Mouse (Mus musculus): ENCODE data around the gene Adamts4. TPM values are rescaled to one million over a fixed set of nuclear protein-coding genes. Genes with fewer than 3 reads are reported as not detected.

The Adamts4 gene
- total and polyA plus RNA-seq, 2 experiments from 2014 or later, result 3.9 to 4.1 TPM

DNA sequence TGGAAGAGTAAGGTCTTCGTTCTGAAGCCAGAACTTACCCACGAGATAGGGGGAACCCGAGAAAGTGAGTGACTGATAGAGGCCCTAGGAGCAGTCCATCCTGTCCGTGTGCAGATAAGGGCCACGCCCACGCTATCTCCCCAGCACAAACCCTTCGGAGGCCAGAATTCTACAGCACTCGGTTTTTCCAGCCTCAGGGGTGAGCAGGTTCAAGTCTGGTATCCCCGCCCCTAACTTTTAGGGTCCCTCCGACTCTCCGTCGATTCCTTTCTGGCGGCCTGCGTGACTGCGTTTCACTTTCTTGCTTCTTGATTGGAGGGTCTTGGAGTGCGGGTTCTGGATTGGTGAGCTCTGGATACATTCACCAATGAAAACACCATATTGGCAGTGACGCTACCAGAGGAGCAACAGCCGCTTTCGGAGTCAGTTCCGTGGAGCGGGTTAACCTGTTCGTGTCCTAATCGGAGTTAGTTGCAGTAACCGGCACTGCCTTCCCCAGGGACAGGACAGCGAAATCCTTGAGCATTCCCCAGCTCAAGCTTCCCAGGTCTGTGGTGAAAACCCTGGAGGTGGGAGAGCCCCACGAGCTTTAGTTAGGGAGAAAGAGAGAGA is 30.8 kb downstream of the Adamts4 start, which contains the start of gene Ppox:
Gene Ppox (minus strand): TSS at position 271 of the 612 bp plus-strand sequence.
- Histone ChIP-seq H3K4me1 (ENCODE audit: control insufficient read depth, insufficient read depth) (peaks cover 7% of the 10 kb centered on the region), H3K4me3 (ENCODE audit: low read depth, low read length) (peak within 1 kb of the TSS; percentile 69), H3K36me3 (replicated peaks; ENCODE audit: control insufficient read depth, insufficient read depth, low read length) (peaks cover 51% of the 10 kb centered on the region), H3K27ac (ENCODE audit: low read depth) (peak within 1 kb of the TSS; percentile 83), H3K9ac (replicated peaks; ENCODE audit: low read depth, low read length) (peak within 1 kb of the TSS; percentile 69), H3K4me2 (ENCODE audit: low read depth, low read length) (peak within 1 kb of the TSS; percentile 78), H3K27me3 (ENCODE audit: control insufficient read depth, insufficient read depth, low read length) (no peaks in the 10 kb centered on the region), H3K9me3 (replicated peaks; ENCODE audit: control insufficient read depth, low read length) (no peaks in the 10 kb centered on the region)
- ATAC-seq (ENCODE audit: insufficient read depth, low read depth) (peak; percentile 97), DNase-seq (ENCODE audit: low spot score) (peak; percentile 99)
- TF ChIP-seq CTCF (IDR thresholded peaks at IDR 0.05; ENCODE audit: low read depth), result no peak
- WGBS, result under 1% methylated on average over 26 of the region's 26 CpGs

DNA sequence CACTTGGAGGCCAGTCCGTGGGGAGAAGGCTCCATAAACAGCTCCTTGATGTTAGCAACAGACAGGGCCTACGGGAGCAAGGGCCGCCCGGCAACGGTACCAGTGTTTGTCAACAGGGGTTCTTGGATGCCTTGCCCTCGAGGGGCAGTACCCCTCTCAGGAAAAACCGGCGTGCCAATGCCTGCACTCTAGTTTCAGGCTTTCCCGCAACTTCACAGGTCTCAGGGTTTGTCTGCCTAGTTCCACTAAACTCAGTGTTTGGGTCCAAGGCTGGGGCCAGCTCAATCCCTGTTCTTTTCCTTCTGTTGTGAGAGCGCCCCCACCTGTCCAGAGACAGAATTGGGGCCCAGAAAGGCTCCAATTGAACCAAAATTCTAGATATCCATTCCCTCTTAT is 31.3 kb downstream of the Adamts4 start:
- 0% methylated on average over 10 of the region's 10 CpGs for WGBS
- peaks cover 51% of the 10 kb centered on the region for H3K36me3 ChIP-seq (replicated peaks; ENCODE audit: control insufficient read depth, insufficient read depth, low read length)
- peak overlapping the region; percentile 78 for H3K4me2 ChIP-seq (ENCODE audit: low read depth, low read length)
- no peaks in the 10 kb centered on the region for H3K27me3 ChIP-seq (ENCODE audit: control insufficient read depth, insufficient read depth, low read length)
- ATAC-seq (ENCODE audit: insufficient read depth, low read depth), result peak; percentile 62
- peaks cover 7% of the 10 kb centered on the region for H3K4me1 ChIP-seq (ENCODE audit: control insufficient read depth, insufficient read depth)
- peak overlapping the region; percentile 83 for H3K27ac ChIP-seq (ENCODE audit: low read depth)
- H3K9me3 ChIP-seq (replicated peaks; ENCODE audit: control insufficient read depth, low read length), result no peaks in the 10 kb centered on the region
- TF ChIP-seq CTCF (IDR thresholded peaks at IDR 0.05; ENCODE audit: low read depth), result peak; percentile 65
- TF ChIP-seq EP300 (IDR thresholded peaks at IDR 0.05; ENCODE audit: low read depth), result no peak
- DNase-seq (ENCODE audit: low spot score), result peak; percentile 76
- peak overlapping the region; percentile 69 for H3K4me3 ChIP-seq (ENCODE audit: low read depth, low read length)
- H3K9ac ChIP-seq (replicated peaks; ENCODE audit: low read depth, low read length), result peak overlapping the region; percentile 58

DNA sequence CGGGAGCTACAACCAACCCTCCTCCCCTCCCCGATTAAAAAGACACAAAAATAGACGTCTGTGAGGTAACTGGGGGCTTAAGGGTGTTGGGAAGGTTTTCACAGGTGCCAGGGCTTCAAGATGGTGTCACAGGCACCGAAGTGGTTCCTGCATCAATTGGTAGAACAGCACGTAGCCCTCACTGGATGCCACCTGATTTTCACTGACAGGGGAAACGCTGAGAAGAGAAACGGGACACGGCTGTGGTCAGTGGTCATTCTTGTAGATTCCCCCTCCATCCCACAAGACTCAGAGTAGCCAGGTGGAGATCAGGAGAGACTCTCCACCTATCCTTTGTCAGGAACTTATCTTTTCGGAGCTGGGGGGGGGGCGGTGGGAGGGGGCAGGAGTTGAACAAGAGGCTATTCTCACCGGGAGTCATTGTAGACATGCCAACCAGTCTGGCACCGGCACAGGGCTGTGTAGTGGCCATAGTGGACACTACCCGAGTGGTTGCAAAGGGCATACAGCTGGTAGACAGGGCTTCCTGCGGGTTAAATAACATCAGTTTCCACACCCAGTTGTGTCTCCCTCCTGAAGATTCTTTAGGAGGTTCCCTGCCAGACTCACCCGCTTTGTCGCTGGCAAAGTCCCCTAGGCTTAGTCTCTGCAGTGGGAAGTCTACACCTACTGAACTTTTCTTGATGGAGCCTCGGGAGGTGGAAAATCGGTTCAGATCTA is 32.0 kb downstream of the Adamts4 start:
- DNase-seq (ENCODE audit: low spot score), result no peak
- WGBS, result 75% methylated on average over 18 of the region's 18 CpGs
- Histone ChIP-seq H3K4me3 (ENCODE audit: low read depth, low read length) (no peak overlapping the region; the same call in 1 of the 2 replicates), H3K4me2 (ENCODE audit: low read depth, low read length) (peak overlapping the region; percentile 78), H3K27ac (ENCODE audit: low read depth) (peak overlapping the region; percentile 83; the same call in 1 of the 2 replicates), H3K4me1 (ENCODE audit: control insufficient read depth, insufficient read depth) (peaks cover 14% of the 10 kb centered on the region), H3K36me3 (replicated peaks; ENCODE audit: control insufficient read depth, insufficient read depth, low read length) (peaks cover 44% of the 10 kb centered on the region), H3K9ac (replicated peaks; ENCODE audit: low read depth, low read length) (no peak overlapping the region), H3K27me3 (ENCODE audit: control insufficient read depth, insufficient read depth, low read length) (no peaks in the 10 kb centered on the region), H3K9me3 (replicated peaks; ENCODE audit: control insufficient read depth, low read length) (no peaks in the 10 kb centered on the region)
- TF ChIP-seq CTCF (IDR thresholded peaks at IDR 0.05; ENCODE audit: low read depth) (no peak), EP300 (IDR thresholded peaks at IDR 0.05; ENCODE audit: low read depth) (no peak)
- ATAC-seq (ENCODE audit: insufficient read depth, low read depth), result no peak

DNA sequence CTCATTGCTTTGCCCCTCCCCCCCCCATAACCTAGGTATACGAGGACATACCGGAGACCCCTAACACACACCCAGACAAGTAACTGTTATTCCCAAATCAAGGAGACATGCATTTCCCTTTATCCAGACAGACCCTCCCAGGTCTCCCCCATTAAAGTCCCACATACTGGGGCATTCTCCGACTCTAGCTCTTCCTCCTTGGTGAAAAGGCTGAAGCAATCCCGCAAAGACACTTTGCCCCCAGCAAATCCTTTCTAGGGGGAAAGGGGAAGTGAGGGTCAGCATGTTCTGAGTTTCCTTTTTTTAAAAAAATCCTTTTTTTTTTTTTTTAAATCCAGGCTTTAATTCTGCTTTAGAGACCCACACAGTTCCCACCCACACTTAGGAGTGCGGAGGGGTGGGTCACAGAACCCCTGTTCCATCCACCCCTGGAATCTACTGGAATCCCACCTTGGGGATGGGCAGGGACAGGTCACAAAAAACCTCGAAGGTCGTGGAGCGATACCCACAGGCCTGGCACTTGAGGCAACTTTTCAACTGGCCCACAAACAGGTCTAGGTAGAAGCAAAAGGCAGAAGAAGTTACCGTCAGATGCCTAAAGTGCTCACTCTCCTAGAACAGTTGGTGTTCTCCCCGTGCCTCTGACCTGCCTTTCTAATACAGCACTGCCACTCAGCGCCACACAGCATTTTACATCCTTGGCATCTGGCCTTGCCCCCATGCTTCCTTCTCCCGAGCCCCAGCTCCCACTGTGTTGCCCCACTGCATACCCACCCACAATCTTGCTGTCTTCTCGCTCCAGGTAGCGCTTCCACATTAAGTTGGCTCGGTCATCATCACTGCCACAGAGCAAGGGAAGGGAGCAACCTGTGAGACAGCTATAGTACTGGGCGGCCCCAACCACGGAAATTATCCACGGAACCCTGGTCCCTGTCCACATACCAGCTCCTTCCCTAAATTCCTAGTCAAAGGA is 33.3 kb downstream of the Adamts4 start:
- Histone ChIP-seq H3K4me1 (ENCODE audit: control insufficient read depth, insufficient read depth) (peaks cover 14% of the 10 kb centered on the region), H3K27me3 (ENCODE audit: control insufficient read depth, insufficient read depth, low read length) (no peaks in the 10 kb centered on the region), H3K27ac (ENCODE audit: low read depth) (no peak overlapping the region), H3K9ac (replicated peaks; ENCODE audit: low read depth, low read length) (no peak overlapping the region), H3K36me3 (replicated peaks; ENCODE audit: control insufficient read depth, insufficient read depth, low read length) (peaks cover 32% of the 10 kb centered on the region), H3K4me3 (ENCODE audit: low read depth, low read length) (no peak overlapping the region), H3K9me3 (replicated peaks; ENCODE audit: control insufficient read depth, low read length) (no peaks in the 10 kb centered on the region), H3K4me2 (ENCODE audit: low read depth, low read length) (no peak overlapping the region)
- TF ChIP-seq EP300 (IDR thresholded peaks at IDR 0.05; ENCODE audit: low read depth), result no peak
- no peak for TF ChIP-seq CTCF (IDR thresholded peaks at IDR 0.05; ENCODE audit: low read depth)
- 91% methylated on average over 18 of the region's 18 CpGs for WGBS
- DNase-seq (ENCODE audit: low spot score) (no peak), ATAC-seq (ENCODE audit: insufficient read depth, low read depth) (no peak)

DNA sequence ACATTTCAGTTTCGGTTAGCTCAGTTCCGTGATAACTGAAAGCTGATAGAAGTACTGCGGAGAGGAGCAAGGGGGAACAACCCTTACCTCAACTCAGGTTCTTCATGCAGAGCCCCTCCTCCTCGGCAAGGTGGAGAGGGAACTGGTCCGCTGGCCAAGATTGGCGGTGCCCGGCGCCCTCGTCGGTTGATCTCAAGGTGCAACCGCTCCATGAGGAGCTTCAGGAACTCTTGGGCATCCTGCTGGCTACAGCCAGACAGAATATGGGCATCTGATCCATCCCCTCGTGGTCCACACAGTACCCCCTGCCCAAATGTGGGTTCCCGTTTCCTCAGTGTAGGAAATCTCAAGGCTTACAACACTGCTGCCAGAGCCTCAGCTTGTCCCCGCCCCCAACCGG is 34.3 kb downstream of the Adamts4 start:
- Histone ChIP-seq H3K9me3 (replicated peaks; ENCODE audit: control insufficient read depth, low read length) (no peaks in the 10 kb centered on the region), H3K27me3 (ENCODE audit: control insufficient read depth, insufficient read depth, low read length) (no peaks in the 10 kb centered on the region), H3K4me2 (ENCODE audit: low read depth, low read length) (no peak overlapping the region), H3K36me3 (replicated peaks; ENCODE audit: control insufficient read depth, insufficient read depth, low read length) (peaks cover 38% of the 10 kb centered on the region), H3K4me1 (ENCODE audit: control insufficient read depth, insufficient read depth) (peaks cover 14% of the 10 kb centered on the region), H3K9ac (replicated peaks; ENCODE audit: low read depth, low read length) (no peak overlapping the region), H3K4me3 (ENCODE audit: low read depth, low read length) (no peak overlapping the region), H3K27ac (ENCODE audit: low read depth) (no peak overlapping the region)
- ATAC-seq (ENCODE audit: insufficient read depth, low read depth) (no peak), DNase-seq (ENCODE audit: low spot score) (no peak)
- TF ChIP-seq EP300 (IDR thresholded peaks at IDR 0.05; ENCODE audit: low read depth), result no peak
- TF ChIP-seq CTCF (IDR thresholded peaks at IDR 0.05; ENCODE audit: low read depth), result no peak
- 89% methylated on average over 15 of the region's 15 CpGs for WGBS

Data from heart, postnatal 0 days (tissue).